Mouse (Mus musculus) limb, embryonic 11.5 days (tissue): ENCODE results near the gene Btnl1. TPM values are rescaled to one million over a fixed set of nuclear protein-coding genes. Genes with fewer than 3 reads are reported as not detected.
A peak's percentile ranks its signal among the peaks of the same experiment; 100 is the strongest.

ENCODE experiments used
- ATAC-seq: fragments of 200-750 bp; cut with Nextera tagmentation; 2 replicates; pipeline ENCODE4 v1.8.0; 2017; ENCODE audit warnings: low read depth; ENCODE audit not compliant: insufficient number of reproducible peaks, low FRiP score, low TSS enrichment
- DNase-seq: peaks from one replicate; pipeline ENCODE4 v3.0.0-alpha.2; 2015; ENCODE audit warnings: low spot score
- H3K27ac ChIP-seq: fragments of 300-500 bp; sonication (generic); replicated peaks from 2 replicates; pipeline ENCODE4 v1.5.1; 2014; ENCODE audit warnings: low read depth, mild to moderate bottlenecking, low read length
- H3K27me3 ChIP-seq: fragments of 300-500 bp; sonication (generic); 2 replicates; pipeline ENCODE4 v1.6.1; 2014; ENCODE audit warnings: mild to moderate bottlenecking, low read length, mixed read lengths; ENCODE audit not compliant: control insufficient read depth, insufficient read depth
- H3K36me3 ChIP-seq: fragments of 300-500 bp; sonication (generic); 2 replicates; pipeline ENCODE4 v1.6.1; 2014; ENCODE audit warnings: mild to moderate bottlenecking, low read length, moderate library complexity, mixed read lengths; ENCODE audit not compliant: control insufficient read depth, insufficient read depth
- H3K4me1 ChIP-seq: fragments of 300-500 bp; sonication (generic); 2 replicates; pipeline ENCODE4 v1.6.1; 2014; ENCODE audit warnings: low read length, mixed read lengths; ENCODE audit not compliant: control insufficient read depth, insufficient read depth
- H3K4me2 ChIP-seq: fragments of 300-500 bp; sonication (generic); 2 replicates; pipeline ENCODE4 v1.6.1; 2014; ENCODE audit warnings: low read depth, mild to moderate bottlenecking, moderate library complexity; ENCODE audit not compliant: severe bottlenecking
- H3K4me3 ChIP-seq: fragments of 300-500 bp; sonication (generic); 2 replicates; pipeline ENCODE4 v1.5.1; 2014; ENCODE audit warnings: low read depth, low read length
- H3K9ac ChIP-seq: fragments of 300-500 bp; sonication (generic); 2 replicates; pipeline ENCODE4 v1.6.1; 2014; ENCODE audit warnings: mild to moderate bottlenecking, low read length
- H3K9me3 ChIP-seq: fragments of 300-500 bp; sonication (generic); 2 replicates; pipeline ENCODE4 v1.6.1; 2016; ENCODE audit warnings: low read length; ENCODE audit not compliant: control insufficient read depth
- WGBS: fragments of 180-500 bp; shearing (Covaris S2); extraction: QIAGEN DNeasy Blood & Tissue Kit; methylation state at CpG from one replicate; pipeline ENCODE4 v1.1.7; 2014; 5-methylcytosine and 5-hydroxymethylcytosine counted together
- polyA plus RNA-seq: library from polyadenylated mRNA; unstranded; fragments of >200 nt; fragmentation: Nextera tagmentation; extraction: Ambion mirVana; gene quantifications from 2 replicates; pipeline ENCODE4 v1.2.1, GENCODE M21; 2014

The Btnl1 gene
- polyA plus RNA-seq, 1 experiment from 2014 or later, result not detected

- ATAC-seq, result no peak
- 72% methylated on average over 6 of the region's 6 CpGs for WGBS
- no peaks in the 10 kb centered on the region for H3K4me1 ChIP-seq
Observed at GRCm38 (mm10) chr17:34377450-34378209, 698 bp downstream of the Btnl1 start.

GRCm38 (mm10) chr17:34378716-34379115 is 1.8 kb downstream of the Btnl1 start:
- ATAC-seq, result no peak
- 68% methylated on average over 2 of the region's 2 CpGs for WGBS
- H3K4me2 ChIP-seq, result no peak overlapping the region

More at GRCm38 (mm10) chr17:34377450-34378209, 698 bp downstream of the Btnl1 start:
- no peaks in the 10 kb centered on the region for H3K9me3 ChIP-seq
- no peak overlapping the region for H3K9ac ChIP-seq
- H3K4me3 ChIP-seq, result no peak overlapping the region
- H3K36me3 ChIP-seq, result no peaks in the 10 kb centered on the region
- H3K27ac ChIP-seq, result no peak overlapping the region
- H3K27me3 ChIP-seq, result no peaks in the 10 kb centered on the region
- H3K4me2 ChIP-seq, result no peak overlapping the region
- no peak for DNase-seq

DNA sequence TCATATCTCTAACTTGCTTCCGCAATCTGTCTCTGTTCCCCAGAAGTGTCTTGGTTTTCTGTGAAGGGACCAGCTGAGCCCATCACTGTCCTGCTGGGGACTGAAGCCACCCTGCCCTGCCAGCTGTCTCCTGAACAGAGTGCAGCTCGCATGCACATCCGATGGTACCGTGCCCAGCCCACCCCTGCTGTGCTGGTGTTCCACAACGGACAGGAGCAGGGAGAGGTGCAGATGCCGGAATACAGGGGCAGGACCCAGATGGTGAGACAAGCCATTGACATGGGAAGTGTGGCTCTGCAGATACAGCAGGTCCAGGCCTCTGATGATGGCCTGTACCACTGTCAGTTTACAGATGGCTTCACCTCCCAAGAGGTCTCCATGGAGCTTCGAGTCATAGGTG is 2.5 kb downstream of the Btnl1 start:
- DNase-seq (no peak), ATAC-seq (no peak)
- Histone ChIP-seq H3K36me3 (no peaks in the 10 kb centered on the region), H3K4me2 (no peak overlapping the region), H3K4me1 (no peaks in the 10 kb centered on the region), H3K4me3 (no peak overlapping the region), H3K27me3 (no peaks in the 10 kb centered on the region), H3K27ac (no peak overlapping the region), H3K9ac (no peak overlapping the region), H3K9me3 (no peaks in the 10 kb centered on the region)
- WGBS, result 88% methylated on average over 7 of the region's 7 CpGs

More at GRCm38 (mm10) chr17:34378716-34379115, 1.8 kb downstream of the Btnl1 start:
- no peak for DNase-seq
- Histone ChIP-seq H3K27me3 (no peaks in the 10 kb centered on the region), H3K9ac (no peak overlapping the region), H3K9me3 (no peaks in the 10 kb centered on the region), H3K4me1 (no peaks in the 10 kb centered on the region), H3K4me3 (no peak overlapping the region), H3K27ac (no peak overlapping the region), H3K36me3 (no peaks in the 10 kb centered on the region)

GRCm38 (mm10) chr17:34381876-34382275 is 4.9 kb downstream of the Btnl1 start:
- Histone ChIP-seq H3K4me2 (no peak overlapping the region), H3K27ac (no peak overlapping the region), H3K9me3 (no peaks in the 10 kb centered on the region), H3K4me3 (no peak overlapping the region), H3K4me1 (no peaks in the 10 kb centered on the region), H3K27me3 (no peaks in the 10 kb centered on the region), H3K36me3 (no peaks in the 10 kb centered on the region), H3K9ac (no peak overlapping the region)
- DNase-seq (no peak), ATAC-seq (no peak)
- WGBS, result 73% methylated on average over 11 of the region's 11 CpGs

DNA sequence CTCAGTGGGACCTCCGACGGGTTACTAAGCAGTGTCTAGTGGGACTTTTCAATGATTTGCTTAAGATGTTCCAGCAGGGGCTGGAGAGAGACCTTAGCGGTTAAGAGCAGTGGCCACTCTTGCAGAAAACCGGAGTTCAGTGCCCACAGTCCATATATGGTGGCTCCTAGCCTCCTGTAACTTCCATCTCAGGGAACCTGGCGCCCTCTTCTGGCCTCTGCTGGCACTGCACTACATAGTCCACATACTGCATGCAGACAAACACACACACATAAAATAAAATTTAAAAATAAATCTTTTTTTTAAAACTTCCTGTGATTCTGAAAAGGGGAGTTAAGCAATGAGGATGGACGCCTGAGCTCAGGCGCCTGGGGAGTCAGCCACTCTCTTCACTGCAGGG is 6.3 kb downstream of the Btnl1 start:
- Histone ChIP-seq H3K9ac (no peak overlapping the region), H3K27me3 (no peaks in the 10 kb centered on the region), H3K4me1 (no peaks in the 10 kb centered on the region), H3K36me3 (no peaks in the 10 kb centered on the region), H3K27ac (no peak overlapping the region), H3K4me2 (no peak overlapping the region), H3K9me3 (no peaks in the 10 kb centered on the region), H3K4me3 (no peak overlapping the region)
- DNase-seq, result peak; percentile 42
- WGBS, result 82% methylated on average over 7 of the region's 7 CpGs
- no peak for ATAC-seq

DNA sequence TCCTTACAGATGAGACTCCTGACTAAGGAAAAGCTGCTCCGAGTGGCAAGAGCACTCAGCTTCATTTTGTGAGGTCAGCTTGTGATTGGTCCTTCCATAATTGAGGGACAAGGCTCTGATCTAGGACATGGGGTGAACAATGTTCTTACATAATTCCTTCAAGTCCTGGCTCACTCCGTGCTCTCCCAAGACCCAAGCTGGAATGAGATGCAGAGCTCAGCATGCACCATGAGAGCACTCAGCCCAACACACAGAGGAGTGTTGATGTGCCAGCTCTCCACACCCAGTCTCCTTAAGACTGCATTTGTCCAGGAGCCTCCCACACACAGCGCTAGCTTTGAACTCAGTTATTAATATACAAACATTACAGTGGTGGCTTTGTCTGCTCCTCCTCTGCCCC is 7.8 kb downstream of the Btnl1 start:
- Histone ChIP-seq H3K4me3 (no peak overlapping the region), H3K36me3 (no peaks in the 10 kb centered on the region), H3K4me1 (no peaks in the 10 kb centered on the region), H3K27ac (no peak overlapping the region), H3K4me2 (no peak overlapping the region), H3K27me3 (no peaks in the 10 kb centered on the region), H3K9me3 (no peaks in the 10 kb centered on the region), H3K9ac (no peak overlapping the region)
- ATAC-seq (no peak), DNase-seq (no peak)
- 75% methylated on average over 3 of the region's 3 CpGs for WGBS

DNA sequence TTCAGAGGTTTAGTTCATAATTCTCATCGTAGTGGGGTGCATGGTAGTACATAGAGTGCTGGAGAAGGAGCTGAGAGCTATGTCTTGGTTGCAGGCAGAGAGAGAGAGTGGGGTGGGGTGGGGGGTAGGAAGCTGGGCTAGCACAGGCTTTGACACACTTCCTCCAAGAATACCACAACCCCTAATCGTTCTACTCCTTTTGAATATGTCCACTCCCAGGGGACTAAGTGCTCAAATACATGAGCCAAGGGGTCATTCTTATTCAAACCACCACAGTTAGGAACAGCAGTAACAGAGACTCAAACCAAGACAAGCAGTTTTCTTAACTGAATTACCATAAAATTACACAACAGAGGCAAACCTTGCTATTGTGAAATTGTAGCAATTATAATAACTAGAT is 9.7 kb downstream of the Btnl1 start:
- no peaks in the 10 kb centered on the region for H3K4me1 ChIP-seq
- no peak overlapping the region for H3K27ac ChIP-seq
- H3K4me3 ChIP-seq, result no peak overlapping the region
- no peak for DNase-seq
- no peak overlapping the region for H3K9ac ChIP-seq
- no peak overlapping the region for H3K4me2 ChIP-seq
- H3K9me3 ChIP-seq, result no peaks in the 10 kb centered on the region
- WGBS, result 88% methylated on average over 2 of the region's 2 CpGs
- H3K36me3 ChIP-seq, result no peaks in the 10 kb centered on the region
- ATAC-seq, result no peak
- no peaks in the 10 kb centered on the region for H3K27me3 ChIP-seq

- no peak overlapping the region for H3K9ac ChIP-seq
- no peak overlapping the region for H3K4me2 ChIP-seq
- no peaks in the 10 kb centered on the region for H3K4me1 ChIP-seq
- H3K27me3 ChIP-seq, result no peaks in the 10 kb centered on the region
- 43% methylated on average over 4 of the region's 4 CpGs for WGBS
- no peak overlapping the region for H3K27ac ChIP-seq
- no peaks in the 10 kb centered on the region; the same call in 1 of the 2 replicates for H3K9me3 ChIP-seq
- H3K36me3 ChIP-seq, result no peaks in the 10 kb centered on the region
- DNase-seq (peak; percentile 57), ATAC-seq (no peak)
- no peak overlapping the region for H3K4me3 ChIP-seq
Observed at GRCm38 (mm10) chr17:34388513-34388912, 11.6 kb downstream of the Btnl1 start.

DNA sequence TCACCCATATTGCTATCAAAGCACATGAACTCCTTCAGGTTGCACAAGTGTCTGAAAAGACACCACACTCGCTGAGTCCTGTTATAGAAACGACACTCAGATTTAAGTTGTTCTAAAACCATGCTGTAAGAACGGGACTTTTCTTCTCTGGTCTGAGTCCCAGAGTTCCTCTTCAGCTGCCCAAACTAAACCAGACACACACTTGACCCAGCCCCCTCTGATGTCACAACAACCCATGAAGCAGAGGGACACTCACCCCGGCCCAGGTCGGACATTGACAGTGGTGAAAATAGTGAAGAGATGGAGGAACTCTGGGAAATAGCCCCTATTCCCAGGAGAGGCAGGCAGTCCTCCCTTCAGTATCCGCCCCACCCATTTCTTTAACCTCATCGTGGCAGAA is 14.6 kb downstream of the Btnl1 start:
- DNase-seq, result no peak
- H3K4me2 ChIP-seq, result no peak overlapping the region
- no peak overlapping the region for H3K4me3 ChIP-seq
- ATAC-seq, result no peak
- 72% methylated on average over 7 of the region's 7 CpGs for WGBS
- no peaks in the 10 kb centered on the region for H3K4me1 ChIP-seq
- no peak overlapping the region for H3K9ac ChIP-seq
- H3K27me3 ChIP-seq, result no peaks in the 10 kb centered on the region
- H3K27ac ChIP-seq, result no peak overlapping the region
- no peaks in the 10 kb centered on the region for H3K36me3 ChIP-seq
- no peaks in the 10 kb centered on the region; the same call in 1 of the 2 replicates for H3K9me3 ChIP-seq
